Mouse (Mus musculus): Measurements from ENCODE around the gene Mrps9. TPM values are rescaled to one million over a fixed set of nuclear protein-coding genes. Genes with fewer than 3 reads are reported as not detected.

The Mrps9 gene
- 35.1 and 36.3 TPM in 2 replicates for polyA plus RNA-seq (2015; fragmentation: Nextera tagmentation; extraction: Ambion mirVana)

GRCm38 (mm10) chr1:42850663-42851397, at the start of gene Mrps9:
TSS of gene Mrps9 (plus strand) at chr1:42851233.
- peak within 1 kb of the TSS; percentile 54 for H3K27ac ChIP-seq (replicated peaks)
- H3K4me2 ChIP-seq, result peak within 1 kb of the TSS; percentile 67
- H3K9me3 ChIP-seq, result no peaks in the 10 kb centered on the region
- H3K4me3 ChIP-seq, result peak within 1 kb of the TSS; percentile 86
- H3K27me3 ChIP-seq, result no peaks in the 10 kb centered on the region
- H3K36me3 ChIP-seq, result no peaks in the 10 kb centered on the region
- under 1% methylated on average over 23 of the region's 23 CpGs for WGBS
- H3K4me1 ChIP-seq (replicated peaks), result peaks cover 16% of the 10 kb centered on the region
- peak within 1 kb of the TSS; percentile 85 for H3K9ac ChIP-seq
- ATAC-seq (ENCODE audit: low read depth), result peak; percentile 100

DNA sequence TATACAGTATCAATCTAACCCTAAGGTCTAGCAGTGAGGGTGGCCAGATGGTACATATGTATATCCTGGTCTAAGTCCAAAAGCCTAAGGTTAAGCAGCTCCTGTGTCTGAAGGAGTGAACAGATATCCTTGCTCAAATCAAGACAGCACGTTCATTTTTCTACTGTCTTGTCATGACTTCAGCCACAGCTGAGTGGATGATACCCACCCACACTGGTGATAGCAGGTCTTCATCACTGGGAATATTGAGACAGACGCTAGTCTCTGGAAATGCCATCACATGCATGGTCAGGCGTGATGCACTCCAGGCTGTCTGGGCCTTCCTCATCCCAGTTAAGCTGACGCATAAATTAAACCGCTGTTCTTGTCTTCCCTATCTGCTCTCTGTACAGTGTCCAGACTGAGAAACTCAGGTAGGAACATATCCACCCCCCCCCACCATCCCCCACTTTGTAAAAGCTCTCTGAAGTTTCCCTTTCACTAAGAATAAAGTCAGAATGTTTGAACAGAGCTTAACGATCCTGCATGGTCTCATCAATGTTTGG, 37.7 kb upstream of the Mrps9 start:
- Histone ChIP-seq H3K36me3 (no peaks in the 10 kb centered on the region), H3K9me3 (no peaks in the 10 kb centered on the region), H3K9ac (no peak overlapping the region), H3K4me2 (no peak overlapping the region), H3K4me1 (replicated peaks) (no peaks in the 10 kb centered on the region), H3K4me3 (no peak overlapping the region), H3K27me3 (no peaks in the 10 kb centered on the region), H3K27ac (replicated peaks) (no peak overlapping the region)
- no peak for ATAC-seq (ENCODE audit: low read depth)
- WGBS, result 89% methylated on average over 6 of the region's 6 CpGs

GRCm38 (mm10) chr1:42814798-42815619, 36.0 kb upstream of the Mrps9 start:
- Histone ChIP-seq H3K4me1 (replicated peaks) (no peaks in the 10 kb centered on the region), H3K9me3 (no peaks in the 10 kb centered on the region), H3K9ac (no peak overlapping the region), H3K27ac (replicated peaks) (no peak overlapping the region), H3K4me3 (no peak overlapping the region), H3K4me2 (no peak overlapping the region), H3K36me3 (no peaks in the 10 kb centered on the region), H3K27me3 (no peaks in the 10 kb centered on the region)
- ATAC-seq (ENCODE audit: low read depth), result no peak
- WGBS, result 86% methylated on average over 15 of the region's 15 CpGs

GRCm38 (mm10) chr1:42851398-42851767, 350 bp downstream of the Mrps9 start:
- Histone ChIP-seq H3K9me3 (no peaks in the 10 kb centered on the region), H3K36me3 (no peaks in the 10 kb centered on the region), H3K27me3 (no peaks in the 10 kb centered on the region), H3K4me3 (peak overlapping the region; percentile 86), H3K9ac (peak overlapping the region; percentile 85), H3K4me1 (replicated peaks) (peaks cover 16% of the 10 kb centered on the region), H3K4me2 (peak overlapping the region; percentile 67), H3K27ac (replicated peaks) (peak overlapping the region; percentile 54)
- WGBS, result 0% methylated on average over 21 of the region's 21 CpGs
- peak; percentile 86; the same call in 1 of the 2 replicates for ATAC-seq (ENCODE audit: low read depth)

DNA sequence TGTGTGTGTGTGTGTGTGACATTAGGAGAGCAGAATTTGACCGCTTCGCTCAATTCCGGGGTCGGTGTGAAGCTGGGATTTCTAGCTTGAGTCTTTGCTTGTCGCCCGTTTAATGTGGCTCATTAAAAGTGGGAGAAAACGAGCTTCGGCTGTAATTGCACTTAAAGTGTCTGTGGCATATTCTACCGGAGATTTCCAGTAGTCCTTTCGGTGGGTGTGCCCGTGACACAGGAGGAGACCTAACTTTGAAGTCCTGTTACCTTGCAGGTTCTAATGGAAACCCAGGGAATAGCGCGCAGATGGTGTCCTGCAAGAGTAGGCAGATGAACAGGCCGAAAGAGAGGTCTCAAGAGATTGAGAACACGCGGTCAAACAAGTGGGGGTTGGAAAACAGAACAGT, 777 bp downstream of the Mrps9 start:
- Histone ChIP-seq H3K9ac (peak overlapping the region; percentile 85), H3K27ac (replicated peaks) (no peak overlapping the region), H3K27me3 (no peaks in the 10 kb centered on the region), H3K36me3 (no peaks in the 10 kb centered on the region), H3K9me3 (no peaks in the 10 kb centered on the region), H3K4me1 (replicated peaks) (peaks cover 16% of the 10 kb centered on the region), H3K4me3 (peak overlapping the region; percentile 86), H3K4me2 (peak overlapping the region; percentile 67)
- no peak for ATAC-seq (ENCODE audit: low read depth)
- WGBS, result 3% methylated on average over 16 of the region's 16 CpGs

DNA sequence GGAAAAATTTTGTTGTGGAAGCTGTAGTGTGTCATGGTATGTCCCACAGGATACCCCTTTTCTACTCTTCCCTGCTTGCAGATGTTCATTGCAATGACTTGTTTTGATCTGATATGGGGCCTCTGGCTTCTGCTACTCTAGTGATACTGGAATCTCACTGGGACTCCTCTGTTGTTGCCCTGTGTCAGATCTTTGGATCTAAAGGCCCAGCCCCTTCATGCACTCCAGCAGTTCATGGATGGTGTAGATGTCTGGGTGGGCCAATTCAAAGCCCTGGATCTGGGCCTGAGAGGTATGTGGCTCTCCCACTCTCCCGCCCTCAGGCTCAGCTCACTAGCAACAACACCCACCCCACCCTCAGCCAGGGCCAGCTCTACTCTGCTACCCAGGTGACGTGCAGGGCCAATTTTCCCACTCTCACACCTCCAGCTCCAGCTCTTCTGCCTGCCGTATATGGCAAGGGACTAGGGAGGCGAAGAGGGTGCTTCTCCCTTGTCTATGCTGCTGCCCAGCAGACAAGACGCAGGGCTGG, 13.8 kb downstream of the Mrps9 start:
- H3K4me2 ChIP-seq, result no peak overlapping the region
- no peak overlapping the region for H3K9ac ChIP-seq
- no peak overlapping the region for H3K27ac ChIP-seq (replicated peaks)
- ATAC-seq (ENCODE audit: low read depth), result no peak
- WGBS, result 92% methylated on average over 5 of the region's 5 CpGs
- H3K4me3 ChIP-seq, result no peak overlapping the region
- peaks cover under 1% of the 10 kb centered on the region; the same call in 1 of the 2 replicates for H3K4me1 ChIP-seq (replicated peaks)
- H3K36me3 ChIP-seq, result peaks cover 30% of the 10 kb centered on the region
- no peaks in the 10 kb centered on the region for H3K9me3 ChIP-seq
- no peaks in the 10 kb centered on the region for H3K27me3 ChIP-seq

DNA sequence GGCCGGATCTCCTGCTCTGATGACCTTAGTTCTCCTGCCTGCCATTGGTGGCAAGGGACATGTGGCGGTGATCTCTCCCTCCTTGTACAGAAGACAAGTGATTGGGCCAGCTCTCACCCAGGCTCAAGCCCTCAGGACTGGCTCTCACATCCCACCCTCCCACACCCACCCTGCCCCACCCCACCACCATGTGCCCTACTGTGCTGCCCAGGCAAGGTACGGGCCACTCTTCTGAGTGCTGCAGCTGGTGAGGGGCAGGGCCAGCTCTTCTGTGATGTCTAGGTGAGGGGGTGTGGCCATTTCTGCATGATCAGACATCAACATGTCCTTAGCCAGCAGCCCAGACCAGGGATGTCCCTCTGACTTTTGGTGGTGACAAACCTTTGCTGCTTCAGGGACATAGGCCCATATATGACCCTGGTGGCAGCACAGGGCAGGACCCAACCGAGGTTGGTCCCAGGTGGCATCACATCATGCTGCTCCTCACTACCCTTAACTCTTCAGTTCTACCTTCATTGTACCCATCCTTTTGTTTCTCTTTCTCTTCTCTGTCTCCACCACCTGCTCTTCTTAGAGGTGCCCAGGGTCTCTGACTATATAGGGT, 14.4 kb downstream of the Mrps9 start:
- WGBS, result 97% methylated on average over 4 of the region's 4 CpGs
- peaks cover 30% of the 10 kb centered on the region for H3K36me3 ChIP-seq
- H3K4me2 ChIP-seq, result no peak overlapping the region
- peaks cover 7% of the 10 kb centered on the region; the same call in 1 of the 2 replicates for H3K4me1 ChIP-seq (replicated peaks)
- ATAC-seq (ENCODE audit: low read depth), result no peak
- H3K27me3 ChIP-seq, result no peaks in the 10 kb centered on the region
- H3K27ac ChIP-seq (replicated peaks), result no peak overlapping the region
- no peak overlapping the region for H3K4me3 ChIP-seq
- no peak overlapping the region for H3K9ac ChIP-seq
- no peaks in the 10 kb centered on the region for H3K9me3 ChIP-seq

DNA sequence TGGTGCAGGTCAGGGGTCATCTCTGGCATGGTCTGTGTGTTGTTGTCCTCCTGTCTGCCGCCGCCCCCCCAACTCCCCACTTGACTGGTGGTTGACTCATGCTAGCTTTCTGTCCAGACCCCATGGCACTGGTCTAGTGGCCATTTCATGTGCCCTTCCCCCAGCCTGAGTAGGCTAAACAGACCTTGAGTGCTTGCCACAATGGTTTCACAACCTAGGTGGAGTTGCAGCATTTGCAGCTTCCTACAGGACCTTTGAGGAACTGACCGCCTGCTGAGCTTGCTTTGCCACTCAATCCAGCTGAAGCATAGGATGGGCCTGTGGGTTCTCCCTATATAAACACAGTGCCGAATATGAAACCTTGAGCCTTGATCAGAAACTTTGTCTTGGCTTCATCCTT, 15.0 kb downstream of the Mrps9 start:
- no peak for ATAC-seq (ENCODE audit: low read depth)

GRCm38 (mm10) chr1:42867188-42867587, 16.2 kb downstream of the Mrps9 start:
- ATAC-seq (ENCODE audit: low read depth), result no peak
- no peaks in the 10 kb centered on the region for H3K9me3 ChIP-seq

More for the DNA sequence above, 15.0 kb downstream of the Mrps9 start:
- H3K9ac ChIP-seq, result no peak overlapping the region
- peaks cover 30% of the 10 kb centered on the region for H3K36me3 ChIP-seq
- H3K9me3 ChIP-seq, result no peaks in the 10 kb centered on the region
- H3K4me3 ChIP-seq, result no peak overlapping the region
- H3K27me3 ChIP-seq, result no peaks in the 10 kb centered on the region
- H3K27ac ChIP-seq (replicated peaks), result no peak overlapping the region
- H3K4me1 ChIP-seq (replicated peaks), result 0 out of 2 replicates have a peak, but pooled peaks cover 9% of the 10 kb centered on the region
- WGBS, result 91% methylated on average over 4 of the region's 4 CpGs
- H3K4me2 ChIP-seq, result no peak overlapping the region

GRCm38 (mm10) chr1:42874174-42874573, 23.1 kb downstream of the Mrps9 start:
- H3K27me3 ChIP-seq, result no peaks in the 10 kb centered on the region
- no peak overlapping the region for H3K4me2 ChIP-seq
- no peaks in the 10 kb centered on the region for H3K36me3 ChIP-seq
- H3K4me1 ChIP-seq (replicated peaks), result peaks cover 44% of the 10 kb centered on the region
- no peak for ATAC-seq (ENCODE audit: low read depth)
- no peak overlapping the region for H3K9ac ChIP-seq
- no peak overlapping the region for H3K27ac ChIP-seq (replicated peaks)
- 71% methylated on average over 2 of the region's 2 CpGs for WGBS
- no peak overlapping the region for H3K4me3 ChIP-seq
- no peaks in the 10 kb centered on the region for H3K9me3 ChIP-seq

More at GRCm38 (mm10) chr1:42867188-42867587, 16.2 kb downstream of the Mrps9 start:
- Histone ChIP-seq H3K9ac (no peak overlapping the region), H3K27ac (replicated peaks) (no peak overlapping the region), H3K4me3 (no peak overlapping the region), H3K4me2 (no peak overlapping the region), H3K27me3 (no peaks in the 10 kb centered on the region), H3K4me1 (replicated peaks) (0 out of 2 replicates have a peak, but pooled peaks cover 9% of the 10 kb centered on the region), H3K36me3 (peaks cover 30% of the 10 kb centered on the region)
- 93% methylated on average over 3 of the region's 3 CpGs for WGBS

DNA sequence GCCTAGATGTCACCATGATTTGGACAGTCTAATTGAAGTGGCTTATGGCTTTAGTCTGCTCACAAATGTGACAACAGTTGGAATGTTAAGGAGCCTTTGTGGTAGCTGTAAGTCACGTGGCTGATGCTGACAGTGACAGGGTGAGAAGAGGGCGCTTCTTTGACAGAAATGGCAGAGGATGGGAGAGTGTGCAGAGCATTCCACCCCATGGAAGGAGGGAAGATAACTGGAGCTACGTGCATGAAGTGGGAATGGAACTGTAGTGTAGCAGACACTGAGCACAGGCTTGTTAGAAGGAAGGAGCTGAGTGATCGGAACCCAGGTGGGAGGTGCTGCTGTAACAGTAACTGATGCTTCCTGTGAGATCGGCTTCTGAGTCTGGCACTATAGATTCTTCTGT, 24.2 kb downstream of the Mrps9 start:
- no peaks in the 10 kb centered on the region for H3K27me3 ChIP-seq
- no peak overlapping the region for H3K27ac ChIP-seq (replicated peaks)
- peaks cover 38% of the 10 kb centered on the region for H3K4me1 ChIP-seq (replicated peaks)
- no peak overlapping the region for H3K4me3 ChIP-seq
- 80% methylated on average over 5 of the region's 5 CpGs for WGBS
- no peak overlapping the region for H3K4me2 ChIP-seq
- no peak for ATAC-seq (ENCODE audit: low read depth)
- no peaks in the 10 kb centered on the region for H3K9me3 ChIP-seq
- H3K9ac ChIP-seq, result no peak overlapping the region
- H3K36me3 ChIP-seq, result 0 out of 2 replicates have a peak, but pooled peaks cover 4% of the 10 kb centered on the region

Data from neural tube, embryonic 13.5 days (tissue).